Mouse (Mus musculus) hindbrain, embryonic 12.5 days (tissue): Measurements from ENCODE around the gene Olfr1490. TPM values are rescaled to one million over a fixed set of nuclear protein-coding genes. Genes with fewer than 3 reads are reported as not detected.
"Not testable (repeated sequence)": the region's sequence is repeated elsewhere in the genome, so short reads cannot be mapped to it uniquely, and the experiment has no call there.

ENCODE experiments used
- ATAC-seq: fragments of 200-750 bp; cut with Nextera tagmentation; 2 replicates; pipeline ENCODE4 v1.8.0; 2017; ENCODE audit warnings: moderate TSS enrichment; ENCODE audit not compliant: low FRiP score
- H3K27ac ChIP-seq: fragments of 300-500 bp; sonication (generic); 2 replicates; pipeline ENCODE4 v1.5.1; 2016; ENCODE audit warnings: mild to moderate bottlenecking
- H3K27me3 ChIP-seq: fragments of 300-500 bp; sonication (generic); 2 replicates; pipeline ENCODE4 v1.6.1; 2016; ENCODE audit warnings: mild to moderate bottlenecking
- H3K36me3 ChIP-seq: fragments of 300-500 bp; sonication (generic); 2 replicates; pipeline ENCODE4 v1.6.1; 2016; ENCODE audit warnings: mild to moderate bottlenecking
- H3K4me1 ChIP-seq: fragments of 300-500 bp; sonication (generic); 2 replicates; pipeline ENCODE4 v1.6.1; 2016
- H3K4me2 ChIP-seq: fragments of 300-500 bp; sonication (generic); replicated peaks from 2 replicates; pipeline ENCODE4 v1.6.1; 2016; ENCODE audit warnings: mild to moderate bottlenecking
- H3K4me3 ChIP-seq: fragments of 300-500 bp; sonication (generic); 2 replicates; pipeline ENCODE4 v1.5.1; 2016; ENCODE audit warnings: mild to moderate bottlenecking
- H3K9ac ChIP-seq: fragments of 300-500 bp; sonication (generic); 2 replicates; pipeline ENCODE4 v1.6.1; 2016; ENCODE audit warnings: mild to moderate bottlenecking, moderate library complexity
- H3K9me3 ChIP-seq: fragments of 300-500 bp; sonication (generic); replicated peaks from 2 replicates; pipeline ENCODE4 v1.6.1; 2016; ENCODE audit warnings: mild to moderate bottlenecking
- WGBS: fragments of 180-500 bp; shearing (Covaris S2); methylation state at CpG from one replicate; pipeline ENCODE4 v1.1.7; 2016; 5-methylcytosine and 5-hydroxymethylcytosine counted together
- microRNA-seq: library from miRNA; unstranded; fragments of <30 nt; microRNA quantifications from one replicate; pipeline ENCODE4, GENCODE M21; 2017
- polyA plus RNA-seq: library from polyadenylated mRNA; unstranded; fragments of >200 nt; fragmentation: Nextera tagmentation; extraction: Ambion mirVana; gene quantifications from 2 replicates; pipeline ENCODE4 v1.2.1, GENCODE M21; 2016

Gene Olfr1490
- not detected in 2 replicates for polyA plus RNA-seq

DNA sequence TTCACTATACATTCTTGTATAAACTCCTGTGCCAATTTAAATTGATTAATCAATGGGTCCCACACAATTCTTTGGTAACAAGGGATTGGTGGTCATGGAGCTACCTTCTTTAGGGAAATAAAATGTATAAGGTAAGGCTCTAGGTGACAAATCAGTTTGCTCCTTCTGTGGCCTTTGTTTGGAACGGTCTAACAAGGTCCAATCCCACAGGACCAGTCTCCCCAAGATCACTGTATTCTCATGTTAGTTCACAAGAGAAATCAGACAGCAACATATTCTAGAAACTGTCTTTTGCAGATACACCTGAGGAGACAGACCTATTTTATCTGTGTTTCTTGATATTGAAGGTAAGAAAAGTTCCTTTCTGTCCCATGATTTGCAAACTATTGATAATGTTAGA is at the start of gene Olfr1490:
Olfr1490 (plus strand) TSS at position 301 of the 400 bp plus-strand sequence.
- Histone ChIP-seq H3K9ac (no peak within 1 kb of the TSS), H3K36me3 (no peaks in the 10 kb centered on the region), H3K4me3 (no peak within 1 kb of the TSS), H3K4me2 (no peak within 1 kb of the TSS), H3K9me3 (peaks cover 4% of the 10 kb centered on the region), H3K4me1 (no peaks in the 10 kb centered on the region), H3K27me3 (no peaks in the 10 kb centered on the region), H3K27ac (no peak within 1 kb of the TSS)
- no peak for ATAC-seq
- WGBS: 61% methylated on average over 1 of the region's 1 CpGs

DNA sequence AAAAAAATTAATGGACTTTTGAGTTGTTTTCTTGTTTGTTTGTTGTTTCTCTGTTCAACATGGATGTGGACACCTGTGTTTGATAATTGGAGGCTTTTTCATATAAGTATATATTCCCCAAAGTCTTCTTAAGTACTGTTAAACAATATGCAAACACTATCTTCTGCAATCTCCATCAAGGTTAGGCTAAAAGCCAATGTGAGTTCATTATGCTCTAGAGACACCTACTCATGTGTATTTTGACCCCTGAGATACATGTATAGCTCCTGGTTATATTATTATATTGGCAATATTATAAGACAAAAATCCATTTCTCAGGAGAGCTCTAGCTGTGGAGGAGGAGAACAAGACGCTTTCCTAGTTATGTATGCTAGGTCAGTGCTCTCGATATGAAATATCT is 33.8 kb upstream of the Olfr1490 start, which contains the start of gene Olfr1487:
Olfr1487 (plus strand) TSS at position 301 of the 400 bp plus-strand sequence.
- not testable (repeated sequence) for H3K4me3 ChIP-seq, ATAC-seq, H3K4me2 ChIP-seq, H3K4me1 ChIP-seq, H3K9ac ChIP-seq, H3K27ac ChIP-seq, H3K36me3 ChIP-seq, H3K27me3 ChIP-seq
- 94% methylated on average over 2 of the region's 2 CpGs for WGBS
- peaks cover 10% of the 10 kb centered on the region; the same call in 1 of the 2 replicates for H3K9me3 ChIP-seq

DNA sequence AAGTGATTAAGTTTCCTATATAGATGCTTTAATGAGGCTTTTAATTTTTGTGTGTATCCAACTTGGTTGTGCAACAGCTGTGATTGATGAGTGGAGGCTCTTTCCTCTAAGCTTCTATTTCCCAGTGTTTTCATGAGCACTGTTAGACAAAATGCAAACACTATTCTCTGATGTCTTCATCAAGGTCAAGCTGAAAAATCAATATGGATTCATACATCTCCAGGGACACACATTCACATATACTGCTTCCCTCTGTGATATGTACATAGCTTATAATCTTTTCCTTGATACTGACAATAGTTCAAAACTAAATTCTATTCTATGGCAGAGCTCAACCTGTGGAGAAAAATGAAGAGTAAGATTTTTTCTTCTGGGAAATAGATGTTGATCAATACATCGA is 19.6 kb upstream of the Olfr1490 start, which contains the start of gene Olfr1489:
Olfr1489 (plus strand) TSS at position 301 of the 400 bp plus-strand sequence.
- Histone ChIP-seq H3K9ac (no peak within 1 kb of the TSS), H3K27ac (no peak within 1 kb of the TSS), H3K4me1 (no peaks in the 10 kb centered on the region), H3K9me3 (peaks cover 12% of the 10 kb centered on the region; the same call in 1 of the 2 replicates), H3K4me3 (no peak within 1 kb of the TSS), H3K27me3 (no peaks in the 10 kb centered on the region), H3K4me2 (no peak within 1 kb of the TSS), H3K36me3 (no peaks in the 10 kb centered on the region)
- no peak for ATAC-seq
- 93% methylated on average over 1 of the region's 1 CpGs for WGBS

DNA sequence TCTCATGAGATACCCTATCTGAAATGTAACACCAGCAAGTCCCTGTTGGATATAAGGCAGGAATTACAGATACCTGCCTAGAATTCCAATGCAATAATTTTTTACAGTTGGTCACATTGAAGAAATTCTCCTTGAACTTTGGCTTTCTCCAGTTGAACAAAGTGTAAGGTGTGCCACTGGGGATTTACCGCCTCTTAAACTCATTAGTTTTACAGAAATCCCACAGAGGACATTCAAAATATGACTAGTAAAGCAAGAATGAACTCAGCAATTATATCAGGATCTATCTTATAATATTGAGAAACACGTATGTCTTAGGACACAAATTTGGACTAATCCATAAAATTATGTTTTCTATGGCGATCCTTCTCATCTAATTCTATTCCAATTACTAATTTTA is 46.1 kb downstream of the Olfr1490 start, which contains the start of gene Olfr1491:
Olfr1491 (plus strand) TSS at position 301 of the 400 bp plus-strand sequence.
- Histone ChIP-seq H3K9me3 (no peaks in the 10 kb centered on the region), H3K4me2 (no peak within 1 kb of the TSS), H3K4me3 (no peak within 1 kb of the TSS), H3K27me3 (no peaks in the 10 kb centered on the region), H3K36me3 (no peaks in the 10 kb centered on the region), H3K4me1 (no peaks in the 10 kb centered on the region), H3K27ac (no peak within 1 kb of the TSS), H3K9ac (no peak within 1 kb of the TSS)
- no peak for ATAC-seq
- WGBS: 79% methylated on average over 3 of the region's 3 CpGs

Small RNA genes lying within 50 kb of the gene (microRNA-seq; reads per million reads assigned to microRNA genes)
- not detected for gene Gm23931

Other genes with a start within 250 kb of the Olfr1490 start
- gene Olfr1469, start 243.2 kb upstream of the Olfr1490 start, polyA plus RNA-seq: not detected in 2 replicates
- not detected in 2 replicates for gene Olfr1471, start 207.7 kb upstream of the Olfr1490 start, polyA plus RNA-seq
- not detected in 2 replicates for gene Olfr1472, start 195.0 kb upstream of the Olfr1490 start, polyA plus RNA-seq
- gene Olfr1474, start 181.5 kb upstream of the Olfr1490 start, polyA plus RNA-seq: not detected in 2 replicates
- not detected in 2 replicates for gene Olfr1475, start 170.9 kb upstream of the Olfr1490 start, polyA plus RNA-seq
- not detected in 2 replicates for gene Olfr1477, start 150.5 kb upstream of the Olfr1490 start, polyA plus RNA-seq
- not detected in 2 replicates for gene Olfr1480, start 123.2 kb upstream of the Olfr1490 start, polyA plus RNA-seq
- gene Olfr1484, start 67.6 kb upstream of the Olfr1490 start, polyA plus RNA-seq: not detected in 2 replicates
- not detected in 2 replicates for gene Olfr1487, start 33.7 kb upstream of the Olfr1490 start, polyA plus RNA-seq
- gene Olfr1489, start 19.5 kb upstream of the Olfr1490 start, polyA plus RNA-seq: not detected in 2 replicates
- gene Olfr1491, start 46.2 kb downstream of the Olfr1490 start, polyA plus RNA-seq: not detected in 2 replicates
- gene Olfr1493-ps1, start 72.2 kb downstream of the Olfr1490 start, polyA plus RNA-seq: not detected in 2 replicates
- gene Olfr1494, start 88.6 kb downstream of the Olfr1490 start, polyA plus RNA-seq: not detected in 2 replicates
- not detected in 2 replicates for gene Olfr1495, start 113.5 kb downstream of the Olfr1490 start, polyA plus RNA-seq
- not detected in 2 replicates for gene Olfr1496, start 126.8 kb downstream of the Olfr1490 start, polyA plus RNA-seq
- gene Olfr1497, start 147.1 kb downstream of the Olfr1490 start, polyA plus RNA-seq: not detected in 2 replicates
- not detected in 2 replicates for gene Olfr1499, start 168.4 kb downstream of the Olfr1490 start, polyA plus RNA-seq
- gene Olfr1500, start 179.4 kb downstream of the Olfr1490 start, polyA plus RNA-seq: not detected in 2 replicates
- not detected in 2 replicates for gene Olfr1501, start 199.6 kb downstream of the Olfr1490 start, polyA plus RNA-seq
- not detected in 2 replicates for gene Olfr1502, start 210.7 kb downstream of the Olfr1490 start, polyA plus RNA-seq
- not detected in 2 replicates for gene Olfr1504, start 246.8 kb downstream of the Olfr1490 start, polyA plus RNA-seq